Mouse (Mus musculus): Measurements from ENCODE around the gene Rnf166.

DNA sequence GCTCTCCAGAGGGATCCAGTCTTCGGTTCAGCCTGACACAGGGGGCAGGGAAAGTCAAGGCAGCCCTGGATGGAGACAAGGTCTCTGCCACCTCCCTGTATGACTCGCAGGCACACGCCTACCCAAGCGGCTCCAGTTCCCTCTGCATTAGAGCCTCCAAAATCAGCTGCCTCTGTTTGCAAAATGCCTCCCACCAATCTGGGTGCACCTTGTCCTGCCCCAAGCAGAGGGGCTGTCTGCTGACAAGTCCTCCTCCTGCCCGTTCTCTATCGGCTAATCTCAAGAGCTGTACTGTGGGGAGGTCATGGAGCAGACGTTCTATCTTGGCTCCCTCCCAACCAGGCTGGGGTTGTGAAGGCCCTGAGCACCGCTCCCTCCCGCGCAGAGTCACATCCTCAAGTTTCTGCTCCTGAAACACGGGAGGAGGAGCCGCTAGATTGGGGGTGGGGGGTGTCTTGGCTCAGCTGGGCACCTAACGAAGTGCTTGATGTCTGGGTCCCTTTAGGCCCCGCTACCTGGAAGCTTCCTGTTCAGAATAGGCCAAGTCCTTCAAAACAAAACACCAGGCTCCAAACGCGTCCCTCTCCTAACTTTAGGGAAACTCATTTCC lies 808 bp downstream of the Rnf166 start:
- TF ChIP-seq CTCF (conservative IDR thresholded peaks at IDR 0.05 in 1 of 2, IDR thresholded peaks at IDR 0.05 in 1 of 2; ENCODE audit: low read depth in 2 of 2, low read length in 2 of 2) (no peak), GABPA (IDR thresholded peaks at IDR 0.05; ENCODE audit: insufficient replicate concordance, low read depth, low read length) (no peak), PAX5 (IDR thresholded peaks at IDR 0.05; ENCODE audit: low read length) (no peak), ELF1 (IDR thresholded peaks at IDR 0.05; ENCODE audit: low read depth, low read length) (no peak), E2F4 (IDR thresholded peaks at IDR 0.05; ENCODE audit: insufficient replicate concordance, low read depth, low read length) (no peak), ZNF384 (IDR thresholded peaks at IDR 0.05; ENCODE audit: low read depth, low read length) (no peak), POLR2A (IDR thresholded peaks at IDR 0.05; ENCODE audit: low read depth, low read length) (no peak), ZKSCAN1 (IDR thresholded peaks at IDR 0.05; ENCODE audit: borderline replicate concordance, low read depth, low read length) (no peak), EP300 (IDR thresholded peaks at IDR 0.05; ENCODE audit: low read length) (no peak), USF1 (IDR thresholded peaks at IDR 0.05; ENCODE audit: low read depth, low read length) (no peak), ZMIZ1 (IDR thresholded peaks at IDR 0.05; ENCODE audit: low read depth, low read length) (no peak), MXI1 (IDR thresholded peaks at IDR 0.05; ENCODE audit: low read depth, low read length) (no peak), KAT2A (IDR thresholded peaks at IDR 0.05; ENCODE audit: insufficient replicate concordance, low read length) (no peak), CHD2 (IDR thresholded peaks at IDR 0.05; ENCODE audit: low read length) (no peak)

Measured in CH12.LX (cell line).